Mouse (Mus musculus) c-Kit-positive CD71-negative TER-119-negative erythroid progenitor cells, embryonic 14.5 days (primary cell): Measurements from ENCODE around the gene Dner.
"Not testable (repeated sequence)": the region's sequence is repeated elsewhere in the genome, so short reads cannot be mapped to it uniquely, and the experiment has no call there.

Source experiments
- DNase-seq: peaks from one replicate; pipeline ENCODE4 v3.0.0-alpha.2; 2013; ENCODE audit warnings: low read depth

The Dner gene

DNA sequence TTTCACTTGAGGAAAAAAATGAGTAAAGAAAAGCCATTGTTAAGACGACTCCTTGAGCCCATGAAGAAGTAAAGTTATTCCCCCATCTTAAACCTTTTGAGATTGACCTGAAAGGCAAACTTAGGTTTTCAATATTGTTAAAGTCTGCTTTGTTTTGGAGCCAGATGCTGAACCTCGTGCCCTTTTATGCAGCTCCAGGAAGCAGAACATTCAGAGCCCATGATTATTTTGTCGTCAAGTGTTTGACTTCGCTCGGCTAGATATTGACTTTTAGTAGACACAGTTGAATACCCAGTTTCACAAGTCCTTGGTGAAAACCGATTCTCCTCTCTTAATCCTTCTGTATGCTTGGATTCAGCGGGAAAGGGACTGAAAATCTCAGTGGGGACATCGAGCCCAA is 300.1 kb downstream of the Dner start:
- no peak for DNase-seq

DNA sequence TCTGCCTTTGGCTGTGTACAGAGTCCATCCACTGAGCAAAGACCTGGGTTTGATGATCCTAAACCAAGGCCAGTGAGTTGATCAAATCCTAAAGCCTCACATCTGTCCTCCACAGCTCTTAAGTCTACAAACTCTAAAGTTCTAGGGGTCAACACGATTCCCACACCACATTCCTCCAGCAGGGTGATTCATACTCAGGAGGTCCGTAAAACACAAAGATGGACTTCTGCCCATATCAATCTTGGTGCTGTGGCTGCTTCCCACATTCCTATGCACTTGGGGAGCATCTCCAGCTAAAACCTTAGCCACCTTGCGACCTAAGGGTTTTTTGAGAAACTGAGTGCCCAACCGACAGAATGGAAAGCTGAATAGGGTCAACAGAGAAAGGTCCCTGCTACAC is 305.1 kb downstream of the Dner start:
- no peak for DNase-seq

- no peak for DNase-seq
These were observed 308.4 kb downstream of the Dner start for GRCm38 (mm10) chr1:84387616-84388015.

DNA sequence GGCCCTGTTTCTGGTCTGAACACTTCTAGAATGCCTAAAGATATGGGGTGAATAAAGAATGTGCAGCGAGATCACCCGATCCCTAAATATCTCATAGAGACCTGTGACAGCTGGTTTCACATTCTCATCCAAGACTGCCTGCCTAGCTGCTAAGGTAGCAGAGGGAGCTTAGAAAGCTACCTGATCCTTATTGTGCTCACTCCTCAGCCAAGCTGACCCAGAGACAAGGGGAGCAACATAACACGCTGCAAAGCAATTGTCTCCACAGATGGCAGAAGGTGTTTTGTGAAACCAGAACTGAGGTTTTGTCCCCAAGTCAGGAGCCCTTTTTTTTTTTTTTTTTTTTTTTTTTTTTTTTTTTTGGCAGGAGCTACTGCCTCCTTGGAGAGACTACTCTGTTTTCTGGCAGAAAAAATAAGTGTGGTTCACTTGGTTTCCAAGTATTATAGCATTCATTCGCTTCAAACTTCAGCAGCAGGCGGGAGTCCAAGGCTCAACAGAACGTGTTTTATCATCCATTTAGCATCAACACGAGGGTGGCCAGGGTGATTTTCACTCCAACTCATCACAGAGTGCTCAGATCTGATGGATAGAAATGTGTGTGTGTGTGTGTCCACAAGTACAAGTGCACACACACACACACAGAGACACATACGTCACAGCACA is 309.4 kb downstream of the Dner start:
- no peak for DNase-seq

DNA sequence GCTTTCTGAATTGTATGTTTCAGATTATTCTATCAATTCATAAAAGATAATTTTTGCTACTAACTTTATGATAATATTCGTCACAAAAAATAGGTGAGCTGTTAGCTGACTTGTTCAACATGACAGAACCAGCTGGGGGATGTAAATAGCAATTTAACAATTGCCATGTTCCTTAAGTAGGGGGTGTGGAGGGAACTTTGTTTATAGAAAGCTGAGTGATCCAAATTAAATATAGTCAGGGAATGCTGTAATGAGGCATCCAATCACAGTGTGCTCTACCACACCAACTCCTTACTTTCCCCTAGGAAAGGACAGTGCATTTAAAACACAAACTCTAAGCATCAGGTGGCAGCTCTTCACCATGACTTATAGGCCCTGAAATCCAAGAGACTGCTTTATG is 313.3 kb downstream of the Dner start:
- no peak for DNase-seq

GRCm38 (mm10) chr1:84382064-84382463 is 314.0 kb downstream of the Dner start:
- no peak for DNase-seq

DNA sequence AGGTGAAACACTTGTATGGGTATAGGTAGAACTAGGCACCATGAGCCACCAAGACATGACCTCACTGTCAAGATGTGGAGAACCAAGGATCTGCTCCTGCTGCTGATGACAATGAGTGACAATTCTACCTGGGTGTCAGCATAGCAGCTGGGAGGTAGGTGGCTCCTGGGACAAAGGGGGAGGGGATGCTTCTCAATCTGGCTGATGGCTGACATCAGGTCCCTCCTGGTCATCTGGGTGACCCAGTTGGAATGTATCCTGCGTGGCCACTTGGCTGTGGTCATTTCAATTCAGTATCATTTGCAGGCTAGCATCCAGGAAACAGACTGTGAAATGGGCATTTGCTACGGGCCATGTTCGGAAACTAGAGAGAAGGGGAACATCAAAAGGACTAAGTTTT is 315.1 kb downstream of the Dner start:
- DNase-seq = no peak

- DNase-seq = no peak
These were observed 328.3 kb downstream of the Dner start for GRCm38 (mm10) chr1:84367733-84368132.

DNA sequence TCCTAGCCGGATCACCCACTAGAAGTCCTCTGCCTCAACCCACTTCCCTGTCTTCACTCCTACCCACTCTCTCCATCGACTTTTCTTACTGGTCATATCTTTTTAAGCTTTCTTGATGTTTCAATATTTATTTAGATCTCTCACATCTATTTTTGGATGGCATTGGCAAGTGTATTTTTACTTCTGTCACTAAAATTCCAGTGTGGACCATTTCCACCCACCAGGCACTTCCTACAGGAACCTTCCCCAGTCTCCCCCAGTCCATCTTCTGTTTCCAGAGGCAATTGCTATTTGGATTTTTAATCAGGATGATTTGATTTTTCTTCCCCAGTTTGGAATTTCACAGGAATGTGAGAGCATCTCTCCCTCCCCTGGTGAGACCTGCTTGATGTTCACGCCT is 329.5 kb downstream of the Dner start:
- no peak for DNase-seq

DNA sequence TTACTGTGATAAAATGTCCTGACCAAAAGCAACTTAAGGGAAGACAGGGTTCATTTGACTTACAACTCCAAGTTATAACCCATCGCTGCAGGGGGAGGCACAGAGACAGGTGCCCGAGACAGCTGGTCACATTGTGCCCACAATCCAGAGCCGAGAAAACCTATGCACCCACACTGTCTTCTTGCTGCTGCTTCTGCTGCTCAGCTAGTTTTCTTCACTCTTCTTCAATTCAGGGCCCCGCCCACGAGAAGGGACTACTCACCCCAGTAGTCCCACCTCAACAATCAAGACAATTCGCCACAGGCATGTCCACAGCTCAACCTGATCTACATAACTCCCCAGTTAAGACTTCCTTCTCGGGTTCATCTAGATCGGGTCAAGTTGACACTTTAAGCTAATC is 332.1 kb downstream of the Dner start, which contains the start of gene Pid1:
Gene Pid1, minus strand, starts transcription at position 214 of the 400 bp plus-strand sequence.
- DNase-seq = no peak

DNA sequence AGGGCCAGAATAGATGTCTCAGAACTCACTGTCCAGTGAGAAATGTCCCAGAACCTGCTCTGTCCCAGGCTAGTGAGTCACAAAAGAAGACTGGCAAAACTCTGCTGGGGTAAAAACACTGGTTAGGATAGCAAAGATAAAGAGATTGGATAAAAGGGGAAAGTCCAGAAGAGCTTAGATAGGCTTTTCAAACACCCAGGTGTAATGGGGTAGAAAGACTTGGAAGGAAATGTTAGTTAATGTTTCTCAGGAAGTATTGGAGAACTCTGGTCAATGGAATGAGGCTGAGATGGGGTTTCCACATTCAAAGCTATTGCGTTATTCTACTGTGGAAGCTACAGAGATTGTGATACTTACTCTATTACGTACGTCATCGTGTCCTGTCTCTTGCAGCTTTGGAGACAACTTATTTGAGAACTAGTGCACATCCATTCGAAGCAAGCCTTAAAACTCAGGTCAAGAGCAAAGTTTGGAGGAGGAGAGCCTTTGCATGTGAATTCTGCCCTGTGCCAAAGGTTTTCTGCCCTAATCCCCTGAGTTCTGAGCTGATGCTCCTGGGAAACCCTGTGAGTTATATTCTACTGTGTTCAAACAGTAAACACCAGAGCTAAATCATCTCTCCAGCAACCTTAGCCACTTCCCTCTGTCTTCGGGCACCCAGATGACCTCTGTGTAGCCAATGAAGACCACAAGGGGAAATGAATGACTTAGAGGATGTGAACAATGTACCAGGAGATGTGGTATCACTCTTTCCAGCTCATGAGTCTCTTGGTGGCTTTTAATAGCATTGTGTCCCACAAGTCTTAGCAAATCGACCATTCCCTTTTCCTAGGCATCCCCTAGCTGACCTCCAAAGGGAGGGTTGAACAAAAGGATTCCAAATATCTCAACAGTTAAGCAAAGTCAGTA is 333.1 kb downstream of the Dner start:
- DNase-seq = no peak

GRCm38 (mm10) chr1:84362209-84362608 is 333.8 kb downstream of the Dner start:
- no peak for DNase-seq

DNA sequence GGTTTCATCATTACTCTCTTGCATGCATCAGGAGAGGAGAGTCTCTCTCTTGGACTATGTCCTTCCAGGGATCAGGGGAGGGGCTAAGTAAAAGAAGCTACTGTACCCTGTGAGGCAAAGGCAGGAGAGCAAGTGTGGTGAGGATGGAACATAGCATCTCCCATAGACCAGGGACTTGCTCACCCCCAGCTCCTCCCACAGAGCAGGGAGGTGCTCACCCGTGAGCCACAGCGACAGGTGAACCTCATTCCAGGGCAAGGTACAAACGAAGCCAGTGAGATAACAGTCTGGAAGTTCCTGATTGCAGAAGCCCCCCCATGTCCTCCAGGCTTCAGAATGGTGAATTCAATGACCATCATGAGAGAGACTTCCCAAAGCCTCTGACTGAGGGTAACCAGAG is 334.6 kb downstream of the Dner start:
- no peak for DNase-seq

- no peak for DNase-seq
These were observed 336.2 kb downstream of the Dner start for GRCm38 (mm10) chr1:84359611-84360500.

DNA sequence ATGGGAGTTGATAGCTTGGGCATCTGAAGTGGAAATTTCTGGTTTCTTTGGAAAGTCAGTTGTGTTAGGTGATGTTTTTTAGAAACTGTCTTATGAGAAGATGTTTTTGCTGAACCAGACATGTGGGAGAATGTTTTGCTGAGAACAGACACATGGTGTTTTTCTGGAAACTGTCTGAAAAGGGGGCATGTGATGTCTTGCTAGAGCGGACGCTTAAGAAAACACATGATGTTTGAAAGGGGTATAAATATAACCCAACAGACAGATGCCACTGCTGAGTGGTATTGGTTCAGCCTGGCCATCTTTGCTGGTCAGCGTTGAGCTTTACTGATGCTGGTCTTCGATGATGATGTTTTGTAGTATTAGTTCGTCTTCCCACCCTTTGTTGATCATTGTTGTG is 338.8 kb downstream of the Dner start:
- DNase-seq = no peak

DNA sequence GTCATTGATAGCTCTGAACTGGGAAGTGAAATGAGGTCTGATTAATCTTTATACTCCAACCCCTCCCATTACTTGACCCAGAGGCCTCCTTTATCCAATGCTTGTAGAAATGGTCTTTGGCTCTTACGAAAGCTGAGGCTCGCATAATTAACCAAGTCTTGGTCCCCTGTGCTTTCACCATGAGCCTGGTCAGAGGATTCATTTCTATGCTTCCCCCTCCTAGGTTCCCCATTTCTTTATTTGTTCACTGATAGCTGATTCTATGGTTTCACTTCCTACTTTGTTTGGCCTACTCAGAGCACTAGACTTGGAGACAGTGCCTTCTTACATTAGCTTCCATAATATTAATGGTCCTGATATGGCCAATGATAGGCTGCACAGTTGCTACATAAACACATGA is 345.8 kb downstream of the Dner start:
- DNase-seq = peak; percentile 5

GRCm38 (mm10) chr1:84347796-84348476 is 348.1 kb downstream of the Dner start:
- no peak for DNase-seq

DNA sequence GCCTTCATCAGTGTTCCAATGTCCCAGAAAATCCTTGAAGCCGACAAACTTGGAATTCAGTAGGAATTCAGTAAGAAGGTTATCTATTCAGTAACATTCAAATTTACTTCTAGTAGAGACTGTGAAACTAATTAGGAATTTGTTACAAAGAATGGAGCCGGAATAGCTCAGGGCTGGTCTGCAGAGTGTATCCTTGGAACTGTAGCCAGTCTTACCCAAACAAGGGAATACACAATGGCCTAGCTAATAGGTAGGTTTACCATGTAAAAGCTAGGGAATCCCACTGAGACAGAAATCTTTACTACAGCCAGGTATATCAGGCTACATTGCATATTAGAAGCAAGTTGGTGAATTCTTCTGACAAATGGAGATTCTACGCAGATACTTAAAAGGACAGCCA is 363.2 kb downstream of the Dner start:
- not testable (repeated sequence) for DNase-seq

GRCm38 (mm10) chr1:84331861-84332260 is 364.2 kb downstream of the Dner start:
- not testable (repeated sequence) for DNase-seq

GRCm38 (mm10) chr1:84325309-84325708 is 370.7 kb downstream of the Dner start:
- DNase-seq = no peak

DNA sequence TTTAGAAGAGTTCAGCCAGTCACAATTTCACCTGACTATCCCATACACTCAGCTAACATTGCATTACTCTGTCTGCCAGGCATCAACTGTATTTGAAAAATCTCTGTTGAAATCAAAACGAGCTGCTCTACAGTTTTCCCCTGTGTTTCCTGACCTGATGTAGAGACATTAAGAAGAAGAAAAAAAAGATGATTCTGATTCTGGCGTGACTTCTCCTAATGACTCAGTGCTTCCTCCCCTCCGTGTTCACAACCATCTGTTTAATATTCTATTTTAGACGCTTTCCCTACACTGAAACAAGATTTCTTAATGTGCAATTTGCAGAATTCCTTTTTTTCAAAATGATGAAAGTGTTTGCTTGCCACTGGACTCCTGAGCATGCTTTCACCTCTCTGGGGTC is 374.7 kb downstream of the Dner start:
- no peak for DNase-seq
